Mouse (Mus musculus): ENCODE measurements around the gene Man2b2.

The Man2b2 gene

DNA sequence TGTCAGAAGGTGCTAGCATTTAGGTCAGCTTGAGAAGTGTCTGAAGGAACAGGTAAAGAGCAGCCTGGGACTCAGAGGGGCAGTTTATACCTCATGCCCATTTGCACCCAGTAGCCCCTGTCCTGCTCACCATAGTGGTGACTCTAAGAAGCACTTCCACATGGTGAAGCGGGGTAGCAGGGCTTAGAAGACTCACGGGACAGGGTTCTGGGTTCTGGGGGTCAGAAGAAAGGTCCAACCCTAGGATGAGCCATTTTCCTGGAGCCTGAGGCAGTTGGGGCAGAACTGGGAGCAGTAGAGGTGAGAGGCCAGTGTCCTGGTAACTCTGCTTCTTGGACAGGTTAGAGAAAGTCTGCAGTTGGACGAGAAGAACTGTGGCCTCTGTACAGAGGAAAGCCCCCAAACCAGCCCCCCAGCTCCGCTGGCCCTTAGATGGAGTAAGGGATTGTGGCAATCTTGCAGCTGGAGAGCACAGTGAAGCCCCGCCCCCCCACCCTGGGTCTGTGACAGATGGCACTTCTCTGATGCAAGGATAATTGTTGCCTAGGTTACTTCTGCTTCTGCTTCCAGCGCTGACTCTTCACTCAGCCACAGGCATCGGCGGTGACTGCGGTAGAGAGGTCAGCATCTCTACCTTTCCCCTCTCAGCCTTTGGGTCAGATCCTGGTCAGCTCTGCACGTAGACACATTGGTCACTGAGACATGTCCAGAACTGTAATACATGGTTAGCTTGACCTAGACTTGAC lies 63.3 kb downstream of the Man2b2 start:
- no peak for DNase-seq (ENCODE audit: low spot score)

DNA sequence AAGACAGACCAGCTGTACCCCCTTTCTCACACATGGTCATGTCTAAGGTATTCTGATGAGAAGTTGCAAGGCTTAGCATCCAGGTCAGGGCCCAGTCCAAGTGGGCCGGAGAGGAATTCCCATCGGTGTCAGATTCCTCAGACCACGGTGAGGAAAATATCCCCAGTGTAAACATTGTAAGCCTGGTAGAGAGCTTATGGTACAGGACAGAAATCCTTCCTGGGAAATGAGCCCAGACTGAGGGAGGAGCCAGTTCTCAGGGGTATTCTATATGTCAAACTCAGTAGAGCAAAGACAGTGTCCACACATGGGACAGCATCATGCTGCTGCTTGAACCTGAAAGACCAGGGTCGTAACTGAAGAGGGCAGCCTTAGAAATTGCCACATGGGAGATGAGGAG lies 70.6 kb downstream of the Man2b2 start:
- no peak for DNase-seq (ENCODE audit: low spot score)

DNA sequence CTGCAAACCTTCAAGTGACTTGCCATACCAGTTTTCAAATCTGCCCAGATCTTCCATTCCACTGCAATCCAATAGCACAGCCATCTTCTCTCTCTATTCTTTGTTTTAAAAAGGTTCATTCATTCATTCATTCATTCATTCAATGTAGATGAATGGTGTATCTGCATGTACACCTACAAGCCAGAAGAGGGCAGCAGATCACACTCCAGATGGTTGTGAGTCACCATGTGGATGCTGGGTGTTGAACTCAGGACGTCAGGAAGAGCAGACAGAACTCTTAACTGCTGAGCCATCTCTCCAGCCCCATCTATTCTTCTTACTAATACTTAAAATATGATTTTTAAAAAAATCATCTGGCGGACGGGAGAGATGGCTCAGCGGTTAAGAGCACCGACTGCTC lies 73.4 kb downstream of the Man2b2 start:
- no peak for DNase-seq (ENCODE audit: low spot score)

Measured in ovary, postnatal 36 days (tissue).